Mouse (Mus musculus): ENCODE measurements around the gene Mettl7a3.

The Mettl7a3 gene

GRCm38 (mm10) chr15:100388224-100388835, 53.6 kb downstream of the Mettl7a3 start:
- DNase-seq (ENCODE audit: low read depth) = no peak

- no peak for DNase-seq (ENCODE audit: low read depth)
These were observed 54.2 kb downstream of the Mettl7a3 start for GRCm38 (mm10) chr15:100388886-100389285.

Measured in induced T-regulatory cell, adult 2 months (primary cell).